Mouse (Mus musculus): ENCODE measurements around the gene Sco2. TPM values are rescaled to one million over a fixed set of nuclear protein-coding genes. Genes with fewer than 3 reads are reported as not detected.

The Sco2 gene
- 30.0 and 30.5 TPM in 2 replicates for polyA plus RNA-seq (2012; rRNA removed)

- peak; percentile 81 to 95 for DNase-seq (ENCODE audit: extremely low spot score in 1 of 2, low spot score in 1 of 2)
Observed at GRCm38 (mm10) chr15:89373762-89374248, at the start of gene Sco2. Gene Sco2 (minus strand): TSS chr15:89373846.

GRCm38 (mm10) chr15:89421938-89422337, 48.3 kb upstream of the Sco2 start:
- DNase-seq (ENCODE audit: extremely low spot score in 1 of 2, low spot score in 1 of 2), result no peak

DNA sequence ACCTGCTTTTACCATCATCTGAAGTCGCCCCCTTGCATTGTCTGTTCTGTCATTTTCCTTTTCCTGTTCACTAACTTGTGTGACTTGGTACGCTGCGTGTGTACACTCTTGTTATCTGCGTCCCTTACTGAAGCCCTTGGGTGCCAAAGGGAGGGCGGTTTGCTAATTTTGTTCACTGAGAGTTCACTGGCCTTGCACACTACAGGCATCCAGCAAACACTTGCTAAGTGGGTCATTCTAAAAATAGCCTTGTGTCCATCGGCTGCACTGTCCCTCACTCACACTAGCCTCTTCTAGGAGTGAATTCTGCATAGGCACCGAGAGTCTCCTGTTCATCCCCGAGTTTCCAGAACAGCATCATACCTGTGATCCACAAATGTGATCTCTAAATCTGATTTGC, 41.6 kb upstream of the Sco2 start:
- DNase-seq (ENCODE audit: extremely low spot score in 1 of 2, low spot score in 1 of 2), result no peak

DNA sequence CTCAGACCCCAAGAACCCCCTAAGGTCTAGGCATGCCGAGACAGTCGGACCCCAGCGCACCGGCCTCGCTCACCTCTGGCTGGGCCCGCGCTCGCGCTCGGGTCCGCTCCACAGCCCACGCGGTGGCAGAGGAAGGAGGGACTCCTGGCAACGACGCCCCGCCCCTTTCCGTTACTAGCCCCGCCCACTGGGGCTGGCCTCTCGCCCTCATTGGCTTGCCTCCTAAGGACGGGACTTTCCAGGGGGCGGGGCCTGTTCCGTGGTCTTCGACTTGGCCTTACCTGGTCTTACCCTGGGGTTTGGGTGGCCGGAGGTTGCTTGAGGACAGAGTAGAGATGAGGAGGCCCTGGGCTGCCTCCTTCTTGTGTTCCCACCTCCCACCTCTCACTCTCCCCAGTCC, 36.5 kb upstream of the Sco2 start, which contains the start of gene Syce3:
Syce3 (minus strand) TSS at position 386 of the 400 bp plus-strand sequence.
- no peak for DNase-seq (ENCODE audit: extremely low spot score in 1 of 2, low spot score in 1 of 2)

DNA sequence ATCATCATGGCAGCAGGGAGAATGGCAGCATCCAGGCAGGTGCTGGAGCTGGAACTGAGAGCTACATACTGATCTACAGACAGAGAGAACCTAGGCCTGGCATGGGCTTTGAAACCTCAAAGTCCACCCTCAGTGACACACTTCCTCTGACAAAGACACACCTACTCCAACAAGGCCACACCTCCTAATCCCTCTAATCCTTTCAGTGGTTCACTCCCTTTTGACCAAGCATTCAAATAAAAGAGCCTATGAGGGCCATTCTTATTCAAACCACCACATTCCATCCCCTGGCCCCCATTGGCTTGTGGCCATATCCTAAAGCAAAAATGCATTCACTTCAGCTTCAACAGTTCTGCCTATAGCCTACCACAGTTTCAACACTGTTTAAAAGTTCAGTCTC, 33.0 kb upstream of the Sco2 start:
- DNase-seq (ENCODE audit: extremely low spot score in 1 of 2, low spot score in 1 of 2), result no peak

- no peak for DNase-seq (ENCODE audit: extremely low spot score in 1 of 2, low spot score in 1 of 2)
Observed at GRCm38 (mm10) chr15:89404831-89405623, 31.4 kb upstream of the Sco2 start.

- DNase-seq (ENCODE audit: extremely low spot score in 1 of 2, low spot score in 1 of 2), result no peak
Observed at GRCm38 (mm10) chr15:89402471-89402870, 28.8 kb upstream of the Sco2 start.

GRCm38 (mm10) chr15:89399716-89400115, 26.1 kb upstream of the Sco2 start:
- no peak for DNase-seq (ENCODE audit: extremely low spot score in 1 of 2, low spot score in 1 of 2)

GRCm38 (mm10) chr15:89398146-89398545, 24.5 kb upstream of the Sco2 start:
- DNase-seq (ENCODE audit: extremely low spot score in 1 of 2, low spot score in 1 of 2), result no peak

GRCm38 (mm10) chr15:89396883-89397282, 23.2 kb upstream of the Sco2 start:
- no peak for DNase-seq (ENCODE audit: extremely low spot score in 1 of 2, low spot score in 1 of 2)

DNA sequence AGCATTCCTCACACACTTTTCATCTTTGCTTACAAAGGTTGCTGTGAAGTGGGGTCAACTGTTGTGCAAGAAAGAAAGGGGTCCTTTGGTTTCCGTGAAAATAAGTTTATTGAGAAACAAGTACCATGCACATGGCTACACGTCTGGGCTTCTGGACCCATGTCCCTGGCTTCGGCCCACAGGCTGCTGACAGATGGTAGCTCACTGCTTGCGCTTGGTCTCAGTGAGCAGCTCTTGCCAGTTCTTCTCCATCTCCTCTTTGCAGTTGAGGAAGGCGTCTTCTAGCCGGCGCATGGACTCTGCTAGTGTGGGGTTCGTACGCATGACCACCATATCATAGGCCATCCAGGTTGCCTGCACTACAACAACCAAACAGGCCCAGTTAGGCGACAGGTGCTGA, 16.4 kb upstream of the Sco2 start:
- DNase-seq (ENCODE audit: extremely low spot score in 1 of 2, low spot score in 1 of 2), result no peak

GRCm38 (mm10) chr15:89387127-89387526, 13.5 kb upstream of the Sco2 start:
- DNase-seq (ENCODE audit: extremely low spot score in 1 of 2, low spot score in 1 of 2), result no peak

GRCm38 (mm10) chr15:89384617-89385016, 11.0 kb upstream of the Sco2 start, which contains the start of gene Klhdc7b:
Gene Klhdc7b (plus strand): TSS chr15:89384917.
- DNase-seq (ENCODE audit: extremely low spot score in 1 of 2, low spot score in 1 of 2), result no peak

- no peak for DNase-seq (ENCODE audit: extremely low spot score in 1 of 2, low spot score in 1 of 2)
Observed at GRCm38 (mm10) chr15:89379429-89379828, 5.8 kb upstream of the Sco2 start.

DNA sequence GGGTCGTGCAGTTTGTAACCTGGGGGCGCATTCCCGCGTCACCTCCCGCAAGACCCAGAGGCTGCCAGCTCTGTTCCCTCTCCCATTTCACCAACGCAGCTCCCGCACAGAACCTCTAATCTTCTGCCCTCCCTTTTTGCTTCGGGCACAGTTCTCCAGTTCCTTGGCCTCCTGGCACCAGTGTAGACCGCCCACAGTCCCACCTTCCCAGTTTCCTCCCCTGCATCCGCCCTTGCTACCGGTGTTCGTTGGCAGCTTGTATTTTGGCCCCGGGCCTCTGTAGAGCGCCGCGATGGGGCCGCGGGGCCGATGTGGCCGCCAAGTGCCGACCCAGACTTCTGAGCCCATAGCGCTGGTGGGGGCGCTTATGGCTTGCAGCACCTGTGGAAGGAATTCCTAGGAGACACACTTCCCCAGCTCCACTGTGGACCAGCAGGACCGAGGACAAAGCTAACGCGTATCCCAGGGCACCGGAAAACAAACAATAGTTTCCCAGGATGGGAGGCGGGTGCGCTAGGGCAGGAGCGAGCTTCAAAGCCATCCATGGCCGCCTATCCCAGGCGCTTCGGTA, 5.3 kb upstream of the Sco2 start, which contains the start of gene Odf3b:
Odf3b (minus strand) TSS at position 452 of the 571 bp plus-strand sequence.
- no peak for DNase-seq (ENCODE audit: extremely low spot score in 1 of 2, low spot score in 1 of 2)

DNA sequence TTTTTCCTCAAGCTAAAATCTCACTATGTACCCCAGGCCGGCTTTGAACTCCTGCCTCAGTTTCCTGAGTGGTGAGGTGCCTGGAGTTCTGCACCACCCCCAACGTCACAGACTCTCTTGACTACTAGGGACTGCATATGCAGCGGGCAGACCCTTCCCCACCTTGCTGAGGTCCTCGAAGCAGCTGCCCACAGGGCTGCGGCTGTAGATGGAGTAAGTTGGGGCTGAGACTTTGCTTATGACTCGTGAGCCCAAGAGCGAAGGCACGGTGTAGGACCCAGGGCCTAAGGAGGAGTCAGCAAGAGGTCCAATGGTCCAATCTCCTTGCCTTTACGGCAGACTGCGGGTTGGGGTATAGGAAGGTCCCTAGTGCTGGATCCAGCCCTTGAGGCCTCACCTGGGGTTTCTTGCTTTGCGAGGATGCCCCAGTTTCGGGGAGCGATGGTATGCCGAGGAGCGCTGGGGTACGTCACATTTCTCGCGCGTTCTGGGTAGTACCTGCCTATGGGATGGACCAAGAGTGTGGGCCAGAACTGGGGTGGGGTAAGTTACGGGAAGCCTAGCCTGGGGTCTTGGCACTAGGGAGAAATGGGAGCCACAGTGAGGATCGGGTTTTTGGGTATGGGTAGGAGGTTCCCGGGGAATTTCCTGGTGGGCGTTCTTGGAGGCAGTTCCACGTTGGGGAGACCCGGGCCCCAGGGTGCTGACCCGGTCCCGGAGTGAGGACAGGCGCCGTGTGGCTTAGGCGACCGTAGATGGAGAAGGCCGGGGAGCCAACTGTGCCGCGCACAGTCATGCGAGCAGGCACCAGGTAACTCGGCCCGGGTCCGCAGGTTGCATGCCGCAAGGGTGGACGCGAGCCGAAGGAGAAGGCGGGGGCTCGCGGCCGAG, 4.5 kb upstream of the Sco2 start:
- no peak for DNase-seq (ENCODE audit: extremely low spot score in 1 of 2, low spot score in 1 of 2)

- DNase-seq (ENCODE audit: extremely low spot score in 1 of 2, low spot score in 1 of 2), result no peak
Observed at GRCm38 (mm10) chr15:89377362-89377761, 3.7 kb upstream of the Sco2 start.

- DNase-seq (ENCODE audit: extremely low spot score in 1 of 2, low spot score in 1 of 2), result no peak
Observed at GRCm38 (mm10) chr15:89376957-89377356, 3.3 kb upstream of the Sco2 start, which contains the start of gene Tymp. Gene Tymp (minus strand): TSS chr15:89377039.

DNA sequence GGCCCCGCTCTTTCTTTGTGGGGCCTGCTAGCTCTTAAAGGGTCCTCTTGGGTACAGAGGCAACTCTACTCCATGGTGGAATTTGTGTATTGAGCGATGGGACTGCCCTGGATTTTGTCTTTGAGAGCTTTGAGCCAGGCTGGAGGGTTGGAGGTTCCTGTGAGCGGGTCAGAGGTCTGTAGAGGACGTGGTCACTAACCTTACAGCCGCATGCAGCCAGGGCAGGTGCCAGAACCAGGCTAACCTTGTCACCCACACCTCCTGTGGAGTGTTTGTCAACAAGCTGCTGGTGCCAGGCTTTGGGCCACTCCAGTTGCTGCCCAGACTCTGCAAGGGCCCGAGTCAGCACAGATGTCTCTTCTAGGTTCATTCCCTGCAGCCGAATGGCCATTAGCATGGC, 2.4 kb upstream of the Sco2 start:
- no peak for DNase-seq (ENCODE audit: extremely low spot score in 1 of 2, low spot score in 1 of 2)

GRCm38 (mm10) chr15:89374801-89375534, 1.3 kb upstream of the Sco2 start:
- no peak for DNase-seq (ENCODE audit: extremely low spot score in 1 of 2, low spot score in 1 of 2)

All from frontal cortex, adult 2 months (tissue).